Mouse (Mus musculus) lung, postnatal 25 days (tissue): ENCODE data around the gene Tspan18.
A peak's percentile ranks its signal among the peaks of the same experiment; 100 is the strongest.

ENCODE experiments used
- DNase-seq: peaks from one replicate; pipeline ENCODE4 v3.0.0; 2022; ENCODE audit warnings: low spot score

Tspan18 gene

DNA sequence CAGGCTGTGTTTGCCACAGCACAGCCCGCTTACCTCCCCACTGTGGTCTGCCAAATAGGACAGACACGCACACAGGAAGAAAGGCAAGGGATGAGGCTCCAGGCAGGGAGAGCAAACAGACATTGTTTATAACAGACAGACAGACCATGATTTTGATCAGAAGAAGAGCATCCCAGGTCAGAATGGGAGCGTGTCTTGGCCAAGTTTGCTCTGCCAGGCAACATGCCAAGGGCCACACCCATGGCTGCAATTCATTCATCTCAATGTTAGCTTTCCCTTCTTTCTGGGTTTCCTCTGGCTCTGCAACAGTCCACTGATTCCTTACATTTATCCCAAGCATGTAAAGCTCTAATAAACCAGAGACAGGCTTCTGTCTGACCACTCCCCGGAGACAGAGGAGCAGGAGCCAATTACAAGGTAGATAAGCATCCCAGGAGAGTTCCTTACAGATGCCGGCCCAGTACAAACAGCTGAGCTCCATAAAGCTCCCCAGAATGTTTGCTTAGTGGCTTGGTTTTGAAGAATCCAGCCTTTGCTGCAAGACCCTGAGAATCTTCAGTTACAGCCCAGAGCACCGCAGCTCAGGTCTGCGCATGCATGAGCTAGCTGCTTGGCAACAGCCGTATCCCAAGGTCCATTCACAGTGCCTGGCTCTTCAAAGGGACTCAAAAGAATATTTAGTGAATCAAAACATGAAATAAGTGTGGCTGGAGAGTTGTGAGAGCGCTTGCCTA is 5.2 kb upstream of the Tspan18 start:
- peak; percentile 56 for DNase-seq

DNA sequence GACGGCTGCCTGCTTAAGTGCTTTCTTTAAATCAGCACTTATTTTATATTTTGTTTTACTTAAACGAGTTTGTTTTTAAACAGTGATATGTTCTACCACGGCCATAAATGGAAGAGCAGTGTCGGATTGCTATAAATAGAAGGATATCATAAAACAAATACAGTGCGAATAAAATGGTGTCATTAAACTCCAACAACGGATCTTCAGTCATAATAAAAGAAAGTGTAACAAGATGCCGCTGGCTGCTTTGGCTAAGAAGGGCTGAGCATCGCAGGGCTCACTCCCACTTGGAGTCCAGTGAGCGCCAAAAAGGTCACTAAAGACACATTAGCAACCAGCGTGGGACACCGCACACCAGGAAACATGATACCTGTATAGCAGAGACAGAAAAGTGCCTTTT is 1.7 kb upstream of the Tspan18 start:
- no peak for DNase-seq

DNA sequence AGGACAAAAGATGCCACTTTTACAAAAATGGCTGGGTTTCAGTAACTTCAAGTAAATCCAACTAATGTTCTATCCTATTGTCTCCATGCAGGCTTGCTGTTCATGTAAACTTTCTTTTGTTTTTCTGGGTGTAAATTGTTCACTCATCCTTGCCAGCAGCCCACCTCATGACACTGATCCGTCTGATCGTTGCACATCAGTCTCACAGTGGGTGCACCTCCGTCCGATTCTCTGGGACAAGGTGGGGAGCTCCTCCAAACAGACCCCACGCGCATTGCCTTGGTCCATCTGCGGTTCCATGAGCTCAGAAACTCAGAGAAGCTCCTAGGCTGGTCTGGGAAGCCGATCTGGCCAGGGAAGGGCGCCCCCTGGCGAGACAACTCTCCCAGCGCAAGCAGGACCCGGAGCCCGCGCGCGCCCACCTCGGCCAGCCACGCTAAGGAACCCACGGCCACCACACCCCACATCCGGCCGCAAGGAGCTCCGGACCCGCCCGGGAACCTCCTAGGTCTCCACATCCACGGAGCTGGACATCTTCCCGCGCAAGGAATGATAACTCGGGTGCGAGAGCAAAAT is 976 bp downstream of the Tspan18 start:
- peak; percentile 86 for DNase-seq

DNA sequence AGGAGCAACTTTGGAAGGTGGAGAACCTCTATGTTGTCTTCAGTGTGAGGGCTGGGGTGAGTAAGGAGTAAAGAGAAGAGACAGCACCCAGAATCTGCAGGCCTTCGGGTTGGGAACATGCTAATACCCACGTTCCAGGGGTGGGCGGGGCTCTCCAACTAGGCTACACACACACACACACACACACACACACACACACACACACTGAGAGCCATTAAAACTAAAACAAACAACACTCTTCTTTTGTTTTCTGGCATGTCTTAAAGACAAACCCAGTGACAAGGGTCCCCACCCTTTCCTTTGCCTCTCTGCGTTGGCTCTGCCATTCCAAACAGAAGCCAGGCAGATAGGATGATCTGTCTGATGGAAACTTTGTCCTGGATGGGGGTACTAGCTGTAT is 2.0 kb downstream of the Tspan18 start:
- peak; percentile 68 for DNase-seq

DNA sequence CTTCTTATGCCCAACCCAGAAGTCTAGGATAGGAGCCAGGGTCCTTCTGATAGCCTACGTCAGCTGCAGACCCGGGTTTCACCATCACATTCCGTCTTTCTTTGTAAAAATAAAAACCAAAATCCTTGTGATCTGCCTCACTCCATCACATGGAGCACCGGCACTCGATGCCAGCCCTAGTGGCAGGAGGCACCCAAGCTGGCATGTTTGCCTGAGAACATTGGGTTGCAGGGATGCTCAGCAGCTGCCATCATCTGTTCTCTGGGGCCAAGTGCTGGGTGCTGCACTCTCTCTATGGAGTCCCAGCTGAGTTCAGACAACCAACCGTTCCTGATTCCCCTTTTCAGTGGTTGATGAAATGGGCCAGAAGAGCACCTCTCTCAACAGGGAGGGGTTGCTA is 3.2 kb downstream of the Tspan18 start:
- no peak for DNase-seq

DNA sequence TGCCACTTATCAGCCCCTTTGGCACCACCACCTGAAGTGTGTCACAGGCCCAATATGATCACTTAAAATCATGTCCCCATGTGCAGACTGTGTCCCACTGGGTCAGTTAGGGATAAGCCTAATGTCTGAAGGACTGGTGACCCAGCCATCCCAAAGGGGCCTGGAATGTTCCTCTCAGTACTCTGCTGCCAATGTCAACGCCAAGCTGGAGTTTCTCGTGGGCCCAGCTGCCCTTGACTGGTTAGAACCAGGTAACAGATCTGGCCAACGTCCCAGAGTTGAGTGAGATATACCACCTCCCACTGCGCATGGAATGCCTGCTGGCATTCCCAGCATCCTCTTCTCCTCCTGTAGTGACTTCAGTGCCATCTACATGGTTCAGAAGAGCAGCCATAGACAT is 5.2 kb downstream of the Tspan18 start:
- DNase-seq = no peak

DNA sequence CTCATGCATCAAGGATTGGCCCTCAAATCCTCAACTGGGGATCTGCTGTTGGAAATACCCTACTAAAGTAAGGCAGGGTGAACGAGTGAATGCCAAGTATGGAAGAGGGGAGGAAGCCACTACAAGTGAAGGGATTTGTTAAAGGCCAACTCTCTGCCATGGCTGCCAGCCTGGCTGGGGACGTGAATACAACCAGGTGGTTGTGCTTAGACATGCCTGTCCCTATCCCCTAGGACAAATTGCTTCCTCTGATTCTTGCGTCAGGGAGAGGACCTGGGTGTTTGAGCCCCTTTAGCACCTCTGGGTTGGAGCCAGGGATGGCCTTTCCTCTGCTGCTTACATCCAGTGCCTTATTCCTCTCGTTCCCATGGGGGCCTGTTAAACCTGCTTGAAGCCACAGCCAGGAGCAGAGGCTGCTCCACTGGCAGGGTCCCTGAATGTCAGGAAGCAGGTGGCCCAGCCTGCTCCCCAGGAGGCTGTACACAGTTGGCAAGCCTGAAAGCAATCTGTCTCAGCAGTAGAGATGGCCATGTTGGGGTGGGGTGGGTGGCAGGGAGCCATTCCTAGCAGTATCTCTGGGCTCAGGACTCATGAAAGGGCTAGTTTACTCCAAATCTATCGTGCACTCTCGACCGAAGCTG is 6.3 kb downstream of the Tspan18 start:
- no peak for DNase-seq

DNA sequence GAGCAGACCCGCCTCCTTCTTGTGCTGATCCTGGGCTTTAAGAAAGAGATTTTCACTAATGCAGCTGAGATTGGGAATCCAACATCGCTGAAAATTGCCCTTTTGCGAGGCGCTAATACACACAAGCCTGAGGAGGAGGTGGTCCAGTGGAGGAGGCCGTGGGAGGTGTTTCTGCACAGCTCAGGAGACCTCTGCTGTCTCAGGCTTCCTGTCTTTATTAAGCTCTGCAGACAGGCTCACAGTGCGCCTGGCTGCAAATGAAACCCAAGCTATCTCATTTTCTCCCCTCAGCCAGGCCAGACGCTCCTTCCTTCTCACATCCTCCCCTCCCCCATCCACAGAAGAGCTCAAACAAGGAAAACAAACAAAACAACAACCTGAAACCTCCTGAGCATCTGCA is 9.6 kb downstream of the Tspan18 start:
- DNase-seq = no peak

DNA sequence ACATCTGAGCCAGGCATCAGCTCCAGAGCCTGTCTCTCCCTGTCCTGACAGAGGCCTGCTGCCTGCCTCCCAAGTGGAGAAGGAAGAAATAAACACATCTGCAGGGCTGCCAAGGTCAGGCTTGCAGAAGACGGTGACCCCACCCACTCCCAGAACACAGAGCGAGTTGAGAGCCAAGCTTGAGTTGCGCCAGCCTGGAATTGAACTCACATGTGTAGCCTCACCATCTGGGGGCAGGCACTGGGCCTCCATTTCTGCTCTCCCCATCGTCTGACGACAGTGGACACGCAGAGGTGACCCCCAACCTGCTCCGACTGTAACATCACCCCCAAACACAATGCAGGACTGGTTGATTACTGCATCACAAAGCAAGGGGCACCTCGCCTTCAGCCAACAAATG is 12.4 kb downstream of the Tspan18 start:
- peak; percentile 51 for DNase-seq

DNA sequence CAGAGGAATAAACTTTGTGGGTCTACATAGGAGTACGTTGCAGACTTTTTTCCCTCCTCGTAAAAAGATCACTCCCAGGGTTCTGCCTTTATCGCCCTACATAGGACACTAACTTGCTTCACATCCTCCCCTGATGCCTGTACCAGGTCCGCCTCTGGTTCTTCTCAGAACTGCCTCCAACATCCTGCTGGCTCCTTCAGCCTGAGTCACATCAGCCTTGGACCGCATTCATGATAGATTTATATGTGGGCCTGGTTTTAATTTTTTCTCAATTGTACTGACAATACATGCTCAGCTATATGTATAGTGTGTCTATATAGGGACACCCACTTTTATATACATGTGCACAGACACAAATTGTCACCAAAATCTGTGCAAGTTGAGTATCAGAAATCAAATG is 14.0 kb downstream of the Tspan18 start:
- no peak for DNase-seq

DNA sequence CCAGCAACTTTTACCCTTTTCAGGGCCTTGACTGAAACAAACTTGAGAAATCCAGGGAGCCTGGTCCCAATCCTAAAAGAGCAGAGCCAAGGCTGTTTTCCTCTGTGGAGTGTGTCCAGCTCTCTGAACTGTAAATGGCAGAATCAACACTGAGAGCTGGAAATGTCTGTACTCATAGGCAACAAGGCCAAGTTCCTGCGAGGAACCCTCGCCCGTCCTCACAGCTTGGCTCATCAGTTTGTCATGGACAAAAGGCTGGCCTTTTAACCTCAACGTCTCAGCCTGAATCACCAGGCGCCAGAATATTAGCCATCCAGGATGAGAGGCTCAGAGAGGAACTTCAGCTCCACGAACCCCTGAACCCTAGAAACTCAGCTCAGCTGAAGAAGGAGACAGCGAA is 14.7 kb downstream of the Tspan18 start:
- DNase-seq = no peak

DNA sequence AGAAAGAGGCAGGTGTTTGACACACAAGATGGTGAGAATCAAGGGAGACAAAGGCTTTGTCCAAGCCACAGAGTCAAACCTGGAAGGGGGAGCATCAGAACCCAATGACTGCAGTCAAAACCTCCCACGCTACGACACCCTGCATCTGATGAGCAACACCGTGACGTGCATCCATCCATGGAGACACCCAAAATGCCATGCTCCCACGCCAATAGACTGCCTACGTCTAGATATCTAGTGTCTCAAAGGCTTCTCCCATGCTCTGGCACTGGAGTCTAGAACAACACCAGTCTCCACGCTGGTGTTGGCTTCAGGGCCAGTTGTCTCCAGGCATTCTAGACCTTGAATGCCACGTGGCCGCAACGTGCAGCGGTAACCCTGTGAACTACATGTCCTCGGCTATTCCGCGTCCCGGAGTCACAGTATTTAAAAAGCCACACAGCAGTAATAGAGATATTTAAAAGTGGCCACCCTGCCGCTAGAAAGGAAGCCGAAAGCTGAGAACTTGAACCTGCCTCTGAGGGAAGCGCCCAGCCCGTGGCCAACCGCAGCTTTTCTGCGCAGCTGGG is 15.4 kb downstream of the Tspan18 start:
- no peak for DNase-seq

DNA sequence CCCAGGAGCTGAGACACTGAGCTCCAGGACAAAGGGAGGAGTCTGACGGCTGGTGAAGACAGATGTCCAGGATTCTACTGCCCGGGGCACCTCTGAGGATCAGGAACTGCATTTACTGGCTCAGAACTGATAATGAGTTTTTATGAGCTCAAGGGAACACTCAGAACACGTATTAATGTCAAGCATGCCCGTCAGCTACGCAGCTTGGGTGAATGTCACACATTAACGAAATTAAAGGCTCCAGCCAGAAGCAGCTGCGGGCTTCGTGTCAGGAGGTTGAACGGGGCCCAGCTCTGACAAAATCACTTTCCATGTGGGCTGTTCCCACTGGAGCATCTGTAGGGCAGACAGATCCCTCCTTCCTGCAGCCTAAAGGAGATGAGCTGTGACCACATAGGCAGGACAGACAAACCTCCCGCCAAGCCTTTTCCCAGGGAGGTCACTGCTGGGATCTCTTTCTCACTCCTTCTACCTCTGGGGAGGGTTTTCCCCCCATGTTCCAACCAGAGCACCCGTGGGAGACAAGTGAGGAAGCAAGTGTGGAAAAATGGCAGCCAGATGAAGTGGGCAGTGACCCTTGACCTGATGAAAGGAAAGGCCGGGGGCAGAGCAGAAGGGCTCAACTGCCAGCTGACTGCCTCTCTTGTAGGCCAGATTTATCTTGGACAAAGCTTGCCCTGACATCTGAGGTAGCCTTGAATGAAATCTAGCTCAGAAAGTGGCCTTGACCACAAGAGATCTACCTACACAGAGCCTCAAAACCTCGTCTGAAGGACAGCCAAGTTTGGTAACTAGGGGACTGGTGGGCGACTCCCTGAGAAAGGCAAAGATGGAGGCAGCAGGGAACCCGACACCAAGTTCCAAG is 20.3 kb downstream of the Tspan18 start:
- DNase-seq = no peak

DNA sequence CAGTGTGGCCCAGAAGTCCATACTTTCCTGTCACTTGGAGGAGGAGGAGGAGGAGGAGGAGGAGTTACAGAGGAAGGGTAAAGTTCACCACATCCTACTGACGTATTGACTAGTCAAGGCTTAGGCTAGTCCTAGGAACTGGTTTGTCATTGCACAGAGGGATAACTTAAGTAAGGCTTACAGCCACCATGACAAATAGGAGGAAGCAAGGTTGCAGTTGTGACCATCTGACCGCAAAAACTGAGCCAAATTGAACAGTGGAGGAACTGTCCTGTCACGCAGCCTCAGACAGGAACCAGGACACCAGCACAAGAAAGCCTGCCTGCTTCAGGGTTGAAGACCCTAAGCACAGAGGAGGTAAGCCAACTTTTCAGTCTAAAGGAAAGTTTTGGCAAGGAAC is 21.8 kb downstream of the Tspan18 start:
- no peak for DNase-seq

DNA sequence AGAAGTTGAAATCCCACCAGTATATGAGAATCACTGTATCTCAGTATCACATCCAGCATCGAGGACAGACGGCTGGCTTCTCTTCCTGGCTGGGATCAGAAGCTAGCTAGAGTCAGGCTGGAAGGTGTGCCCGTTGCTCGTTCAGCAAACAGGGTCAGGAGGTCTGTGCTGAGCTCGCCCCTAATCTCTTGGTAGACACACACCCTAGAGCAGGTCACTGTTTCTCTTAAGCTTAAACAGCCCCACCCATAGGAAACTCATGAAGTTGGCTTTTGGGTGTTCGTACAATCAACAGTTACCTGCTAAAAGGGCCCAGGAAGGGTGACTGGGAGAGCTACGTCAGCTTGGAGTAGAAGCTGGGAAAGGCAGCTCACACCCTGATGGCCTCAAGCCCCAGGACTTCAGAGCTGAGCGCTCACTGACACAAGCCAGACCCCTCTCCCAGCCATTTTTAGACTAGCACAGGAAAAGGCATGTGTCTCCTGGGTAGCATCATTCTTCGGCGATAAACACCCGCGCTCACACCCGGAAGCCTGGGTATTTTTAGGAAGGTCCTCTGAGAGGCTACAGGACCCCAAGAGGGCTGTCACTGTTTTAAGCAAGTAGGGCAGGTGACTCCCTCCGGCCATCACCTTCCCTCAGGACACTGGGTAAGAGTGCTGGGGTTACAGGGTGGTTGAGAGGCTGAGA is 24.4 kb downstream of the Tspan18 start:
- no peak for DNase-seq

DNA sequence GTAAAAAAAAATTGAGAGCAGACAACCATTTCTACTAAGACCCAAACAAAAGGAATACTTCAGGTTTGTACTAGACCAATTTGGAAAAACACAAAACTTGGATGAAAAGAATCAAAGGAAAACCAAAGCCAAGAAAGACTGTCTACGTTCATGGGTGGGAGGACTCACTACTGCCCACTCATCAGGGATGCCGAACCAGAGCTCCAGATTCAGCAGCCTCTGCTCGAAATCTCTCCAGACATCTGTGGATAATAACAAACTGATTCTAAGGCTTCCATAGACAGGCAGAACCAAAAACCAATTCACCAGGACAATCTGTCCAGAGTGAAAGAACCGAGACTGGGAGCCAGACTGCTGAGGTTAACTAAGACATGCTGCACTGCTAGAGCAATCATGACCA is 27.4 kb downstream of the Tspan18 start:
- DNase-seq = no peak

DNA sequence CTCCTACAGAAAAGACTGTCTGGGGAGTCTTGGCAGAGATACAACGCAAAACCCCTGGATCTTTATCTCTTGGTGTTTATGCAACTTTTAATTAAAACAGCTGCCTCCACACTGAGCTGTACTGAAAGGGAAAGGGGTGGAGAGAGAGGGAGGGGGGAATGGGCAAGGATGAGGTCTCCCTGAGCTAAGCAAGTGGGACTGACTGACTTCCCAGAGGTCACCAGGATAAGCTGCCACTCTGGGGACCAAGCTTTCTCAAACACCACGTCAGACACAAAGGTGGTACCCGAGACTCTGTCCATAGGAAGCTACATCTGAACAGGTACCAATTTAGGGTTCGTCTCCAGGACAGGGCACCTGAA is 30.1 kb downstream of the Tspan18 start:
- no peak for DNase-seq

DNA sequence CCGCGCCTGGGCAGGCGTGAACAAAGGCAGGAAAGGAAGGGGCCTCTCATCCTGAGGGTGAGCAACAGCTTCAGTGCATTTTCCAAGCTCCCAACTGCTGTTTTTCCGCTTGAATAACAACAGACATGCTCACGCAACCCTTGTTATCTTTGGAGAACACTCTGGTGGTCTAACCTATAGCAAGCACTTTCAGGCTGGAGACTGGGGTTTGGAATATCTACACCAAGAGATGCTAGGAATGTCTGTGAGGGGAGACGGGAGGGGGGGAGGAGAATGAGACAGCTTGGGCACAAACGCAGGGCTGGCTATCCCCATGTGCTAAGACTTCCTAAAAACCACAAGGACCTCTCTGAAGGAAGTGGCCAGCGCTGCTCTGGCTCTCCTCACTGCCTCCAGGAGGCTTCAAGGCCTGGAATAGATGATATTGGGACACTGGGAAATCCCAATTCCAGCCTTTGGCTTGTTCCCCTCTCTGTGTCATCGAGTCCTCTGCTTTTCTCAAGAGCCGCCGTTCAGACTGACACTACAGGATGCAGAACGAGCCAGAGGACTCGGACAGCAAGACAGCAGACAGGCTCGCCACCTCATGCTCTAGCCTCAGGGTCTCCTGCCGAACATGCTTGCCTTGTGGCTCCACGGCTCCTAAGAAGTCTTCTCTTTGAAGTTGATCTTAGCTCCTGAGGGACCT is 30.6 kb downstream of the Tspan18 start:
- DNase-seq = no peak

DNA sequence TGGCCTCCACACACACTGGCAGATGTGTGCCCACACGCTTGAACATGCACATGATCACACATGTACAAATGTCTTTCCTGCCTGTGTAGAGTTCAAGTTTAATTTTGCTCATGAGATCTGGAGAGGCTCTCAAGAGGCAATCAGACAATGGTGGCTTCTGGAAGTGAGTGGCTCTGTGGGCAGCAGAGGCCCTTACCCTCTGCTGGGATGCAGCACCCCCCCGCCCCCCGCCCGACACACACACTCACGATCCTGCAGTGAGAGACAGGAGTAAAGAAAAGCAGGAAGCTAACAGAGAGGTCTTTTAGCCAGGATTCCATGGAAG is 31.1 kb downstream of the Tspan18 start:
- DNase-seq = no peak

DNA sequence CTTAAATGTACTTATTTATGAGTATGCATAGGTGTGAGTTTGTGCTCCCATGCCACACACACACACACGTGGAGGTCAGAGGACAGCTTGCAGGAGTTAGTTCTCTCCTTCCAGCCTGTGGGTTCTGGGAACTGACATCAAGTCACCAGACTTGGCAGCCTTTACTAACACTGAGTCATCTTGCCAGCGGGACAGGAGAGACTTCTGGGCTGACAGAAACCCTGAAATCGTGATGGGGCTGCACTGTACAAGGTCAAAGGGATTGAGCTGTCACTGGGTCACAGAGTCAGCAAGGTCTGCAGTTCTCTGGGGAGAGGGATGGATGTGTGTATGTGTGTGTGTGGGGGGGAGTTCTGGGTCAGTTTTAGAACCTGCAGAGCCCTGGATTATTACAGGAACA is 36.6 kb downstream of the Tspan18 start:
- DNase-seq = no peak

DNA sequence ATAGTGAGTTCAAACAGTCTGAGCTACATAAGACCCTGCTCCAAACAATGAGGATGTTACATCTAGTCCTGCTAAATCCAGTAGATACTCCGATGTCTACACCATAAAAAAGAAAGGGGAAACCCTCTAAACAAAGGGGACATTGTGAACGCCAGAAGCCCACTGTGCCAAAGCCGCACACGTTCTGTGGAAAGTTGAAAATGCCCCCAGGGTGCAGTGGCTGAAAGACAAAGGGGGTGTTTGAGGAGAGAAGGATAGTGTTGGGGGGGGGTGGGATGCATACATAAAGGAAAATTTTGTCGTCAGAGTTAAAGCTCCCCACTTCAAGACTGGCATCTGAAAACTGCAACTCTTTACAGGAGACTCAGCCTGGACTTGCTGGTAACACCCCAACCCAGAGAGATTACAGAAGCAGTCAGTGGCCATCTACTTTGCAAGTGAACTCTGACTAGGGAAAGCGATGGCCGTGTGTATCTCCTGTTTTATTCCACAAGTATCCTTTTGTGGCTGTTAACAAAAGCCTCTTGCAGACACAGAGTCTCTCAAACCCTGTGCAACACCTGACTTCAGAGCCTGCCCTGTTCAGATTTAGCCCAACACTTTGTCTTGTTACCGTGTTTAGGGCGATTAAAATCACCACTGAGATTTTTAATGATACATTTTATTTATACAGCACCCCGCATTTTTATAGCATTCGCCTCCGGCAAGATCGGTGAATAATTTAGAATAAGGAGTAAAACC is 42.9 kb downstream of the Tspan18 start:
- DNase-seq = no peak
